Mouse (Mus musculus) heart, postnatal 25 days (tissue): ENCODE results near the gene Edem1. TPM values are rescaled to one million over a fixed set of nuclear protein-coding genes. Genes with fewer than 3 reads are reported as not detected.

ENCODE experiments used
- DNase-seq: peaks from one replicate; pipeline ENCODE4 v3.0.0; 2022; ENCODE audit warnings: low spot score
- intact Hi-C: fragments of 180-260 bp; cut with DNase I; formaldehyde crosslinking; loops from one replicate; pipeline ENCODE4 v1.15.1; 2025
- total RNA-seq, 2 experiments: library from RNA; stranded (reverse); gene quantifications; 2 replicates each; pipeline ENCODE4 v1.2.3; 2021

Gene Edem1
- 10 to 100 TPM; 12.3 to 14.1 TPM for total RNA-seq

GRCm38 (mm10) chr6:108828234-108828868, at the start of gene Edem1:
Edem1 (plus strand) TSS chr6:108828641.
- intact Hi-C loops, result loop anchor here (2.0 kb wide), 1 partner anchor 46 kb away; the partner anchor contains the start of gene Arl8b
- DNase-seq, result peak; percentile 100

- no peak for DNase-seq
- intact Hi-C loops, result loop anchor here (2.0 kb wide), 1 partner anchor 47 kb away; the partner anchor contains the start of gene Edem1
Measured at GRCm38 (mm10) chr6:108781865-108782264, 46.6 kb upstream of the Edem1 start.

- intact Hi-C loops, result loop anchor here (2.0 kb wide), 1 partner anchor 46 kb away; the partner anchor contains the start of gene Edem1
- peak; percentile 87 for DNase-seq
Measured at GRCm38 (mm10) chr6:108782526-108783183, 45.8 kb upstream of the Edem1 start, which contains the start of gene Arl8b. Arl8b (plus strand) TSS chr6:108783099.

- DNase-seq, result peak; percentile 10
- intact Hi-C loops, result loop anchor here (2.0 kb wide), 1 partner anchor 45 kb away; the partner anchor contains the start of gene Edem1
Measured at GRCm38 (mm10) chr6:108783184-108783881, 45.1 kb upstream of the Edem1 start.

GRCm38 (mm10) chr6:108784056-108784455, 44.4 kb upstream of the Edem1 start:
- intact Hi-C loops, result no loop called here
- no peak for DNase-seq

- no peak for DNase-seq
- intact Hi-C loops, result no loop called here
Measured at GRCm38 (mm10) chr6:108784796-108785195, 43.6 kb upstream of the Edem1 start.

DNA sequence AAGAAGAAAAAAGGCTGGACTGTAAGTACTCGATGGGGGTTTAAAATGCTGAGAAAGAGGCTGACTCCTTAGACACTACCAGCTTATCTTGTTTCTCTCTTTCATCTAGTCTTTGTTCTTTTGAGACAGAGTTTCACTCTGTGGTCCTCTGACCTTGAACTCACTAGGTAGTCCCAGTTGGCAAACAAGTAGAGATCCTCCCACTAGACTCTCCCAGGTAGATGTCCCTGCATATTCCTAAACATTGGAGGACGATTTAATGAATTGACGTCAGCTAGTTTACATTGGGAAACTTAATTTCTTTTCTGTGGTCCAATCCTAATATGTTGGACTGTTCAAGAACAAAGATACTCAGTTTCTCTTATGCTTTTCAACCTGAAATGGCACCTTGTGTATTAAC, 42.9 kb upstream of the Edem1 start:
- intact Hi-C loops, result no loop called here
- DNase-seq, result no peak

DNA sequence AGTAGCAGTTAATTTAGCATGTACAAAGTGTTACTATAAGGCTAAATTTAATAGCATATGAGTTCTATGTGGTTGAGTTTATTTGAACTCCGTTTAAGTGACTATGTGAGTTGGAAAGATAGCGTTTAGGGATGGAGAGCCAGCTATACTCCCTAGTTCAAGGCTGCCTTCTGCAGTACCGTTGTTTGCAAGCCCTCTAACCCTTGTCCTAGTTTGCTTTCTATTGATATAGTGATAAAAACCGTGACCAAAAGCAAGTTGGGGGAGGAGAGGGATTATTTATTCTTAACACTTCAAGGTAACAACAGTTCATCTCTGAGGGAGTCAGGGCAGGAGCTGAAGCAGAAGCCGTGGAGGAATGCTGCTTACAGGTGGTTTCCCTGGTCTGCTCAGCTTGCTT, 36.9 kb upstream of the Edem1 start:
- intact Hi-C loops, result no loop called here
- DNase-seq, result no peak

GRCm38 (mm10) chr6:108795912-108796311, 32.5 kb upstream of the Edem1 start:
- no peak for DNase-seq
- intact Hi-C loops, result no loop called here

GRCm38 (mm10) chr6:108796706-108797105, 31.7 kb upstream of the Edem1 start:
- DNase-seq, result peak; percentile 16
- intact Hi-C loops, result no loop called here

GRCm38 (mm10) chr6:108805194-108805593, 23.2 kb upstream of the Edem1 start:
- DNase-seq, result no peak
- intact Hi-C loops, result no loop called here

GRCm38 (mm10) chr6:108805871-108806270, 22.6 kb upstream of the Edem1 start:
- intact Hi-C loops, result no loop called here
- no peak for DNase-seq

DNA sequence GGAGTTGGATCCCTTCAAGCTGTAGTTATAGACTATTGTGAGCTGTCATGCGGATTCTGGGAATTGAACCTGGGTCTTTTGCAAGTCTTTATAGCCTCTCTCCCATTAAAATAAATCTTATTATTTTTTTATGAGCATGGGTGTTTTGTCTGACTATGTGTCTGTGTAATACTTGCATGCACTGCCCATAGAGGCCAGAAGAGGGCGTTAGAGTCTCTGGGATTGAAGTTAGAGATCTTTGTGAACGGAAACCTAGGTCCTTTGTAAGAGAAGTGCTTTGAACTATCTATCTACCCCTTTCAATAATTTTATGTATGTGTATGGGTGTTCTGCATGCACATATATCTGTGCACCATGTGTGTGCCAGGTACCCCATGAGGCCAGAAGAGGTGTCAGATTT, 21.0 kb upstream of the Edem1 start:
- intact Hi-C loops, result no loop called here
- no peak for DNase-seq

DNA sequence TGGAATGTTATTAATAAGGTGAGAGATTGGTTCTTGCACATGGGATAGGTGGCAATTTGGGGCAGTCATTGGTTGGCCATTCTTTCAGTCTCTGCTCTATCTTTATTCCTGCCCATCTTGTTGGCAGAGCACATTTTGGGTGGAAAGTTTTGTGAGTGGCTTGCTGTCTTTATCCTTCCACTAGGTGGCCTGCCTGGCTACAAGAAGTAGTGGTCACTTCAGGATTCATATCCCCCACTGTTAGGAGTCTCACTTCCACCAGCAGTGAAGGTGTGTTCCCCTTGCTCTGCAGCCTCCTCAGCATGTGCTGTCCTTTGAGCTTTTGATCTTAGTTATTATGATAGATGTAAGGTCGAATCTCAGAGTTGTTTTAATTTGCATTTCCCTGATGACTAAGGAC, 19.7 kb upstream of the Edem1 start:
- intact Hi-C loops, result no loop called here
- no peak for DNase-seq

- no peak for DNase-seq
- intact Hi-C loops, result no loop called here
Measured at GRCm38 (mm10) chr6:108810237-108810636, 18.2 kb upstream of the Edem1 start.

GRCm38 (mm10) chr6:108812134-108812533, 16.3 kb upstream of the Edem1 start:
- intact Hi-C loops, result no loop called here
- DNase-seq, result no peak

DNA sequence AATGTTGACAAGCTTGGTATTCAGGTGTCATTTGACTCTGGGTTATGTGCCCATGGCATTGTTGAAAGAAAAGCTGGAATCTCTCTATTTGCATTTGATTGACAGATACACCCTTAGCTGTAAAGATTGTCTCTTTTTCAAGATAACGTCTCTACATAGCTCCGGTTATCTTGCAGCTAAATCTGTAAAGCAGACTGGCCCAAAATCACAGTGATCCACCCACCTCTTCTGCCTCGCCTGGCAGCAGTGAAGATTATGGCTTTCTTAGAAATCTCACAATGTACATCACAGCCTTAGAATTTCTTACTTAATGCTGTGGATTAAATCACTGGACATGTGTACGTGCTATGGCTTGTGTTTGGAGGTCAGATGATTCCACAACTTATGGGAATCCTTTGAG, 10.9 kb upstream of the Edem1 start:
- intact Hi-C loops, result no loop called here

DNA sequence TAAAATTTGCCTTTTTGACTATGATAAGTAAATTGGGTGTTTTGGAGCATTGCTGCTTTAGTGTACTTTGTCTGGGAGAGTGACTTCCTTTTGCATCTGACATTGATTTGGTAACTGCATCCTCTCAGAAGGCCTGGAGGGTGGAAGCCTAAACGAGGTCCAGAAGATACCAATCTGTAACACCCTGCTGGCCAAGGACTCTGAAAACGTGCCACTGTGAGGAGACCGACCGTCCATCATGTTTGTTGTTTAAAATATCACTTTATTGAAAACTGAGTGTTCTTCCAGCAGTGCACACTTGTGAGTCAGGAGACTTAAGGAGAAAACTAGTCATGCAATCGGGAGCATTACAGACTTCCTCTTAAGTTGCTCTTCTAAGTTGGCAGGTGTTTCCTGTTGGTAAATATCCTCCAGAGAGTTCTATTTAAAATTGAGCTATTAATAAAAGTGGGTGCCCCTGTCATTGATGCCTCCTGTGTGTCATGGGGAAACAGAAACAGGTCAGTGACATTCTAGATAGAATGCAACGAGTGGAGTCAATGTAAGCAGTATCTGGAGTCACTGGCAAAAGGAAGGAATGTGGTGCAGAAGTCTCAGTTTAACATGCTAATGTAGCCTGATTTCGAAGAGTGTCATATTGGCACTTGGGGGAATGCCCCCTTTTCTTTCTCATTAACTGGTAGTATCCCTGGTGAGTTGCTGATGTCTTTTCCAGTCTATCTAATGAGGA, 3.5 kb upstream of the Edem1 start:
- DNase-seq, result no peak

More for the DNA sequence above, 10.9 kb upstream of the Edem1 start:
- no peak for DNase-seq

GRCm38 (mm10) chr6:108826070-108826469, 2.4 kb upstream of the Edem1 start:
- intact Hi-C loops, result no loop called here
- no peak for DNase-seq

More for the DNA sequence above, 3.5 kb upstream of the Edem1 start:
- intact Hi-C loops, result no loop called here

DNA sequence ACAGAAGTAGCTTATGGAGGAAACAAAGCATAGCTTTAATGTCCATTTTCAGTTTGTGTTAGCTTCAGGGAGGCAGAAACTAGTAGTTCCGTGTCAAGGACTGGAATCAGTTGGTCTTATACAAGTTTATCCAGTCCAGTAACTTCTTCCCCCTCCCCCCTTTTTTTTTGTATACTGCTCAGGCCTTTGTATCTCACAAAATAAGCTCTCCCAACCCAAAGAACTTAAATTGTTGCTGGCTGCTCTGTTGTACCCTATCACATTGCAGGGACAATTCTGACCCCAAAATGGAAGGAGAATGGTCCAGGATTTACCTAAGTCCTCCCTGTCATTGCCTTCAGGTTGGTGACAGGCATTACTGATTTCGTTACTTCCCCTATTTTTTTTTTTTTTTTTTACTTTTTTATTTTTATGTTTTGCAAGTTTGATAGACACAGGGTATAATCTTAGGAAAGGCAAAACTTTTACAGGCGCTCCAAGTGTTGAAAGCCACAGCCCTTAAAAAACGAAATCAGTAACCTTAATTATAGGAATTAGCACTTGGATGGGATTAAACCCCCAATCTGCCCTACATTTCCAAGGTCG, 1.0 kb upstream of the Edem1 start:
- intact Hi-C loops, result no loop called here
- no peak for DNase-seq
